Mouse (Mus musculus) erythroblast, adult 5-6 weeks (primary cell): Measurements from ENCODE around the gene Hist1h2ad. TPM values are rescaled to one million over a fixed set of nuclear protein-coding genes. Genes with fewer than 3 reads are reported as not detected.
"Not testable (repeated sequence)": the region's sequence is repeated elsewhere in the genome, so short reads cannot be mapped to it uniquely, and the experiment has no call there.

Experiments used
- ATAC-seq: replicated peaks from 2 replicates; pipeline ENCODE4 v1.8.0; 2016; ENCODE audit warnings: moderate number of reproducible peaks, mild to moderate bottlenecking, moderate TSS enrichment, inconsistent platforms; ENCODE audit not compliant: poor library complexity, low FRiP score, severe bottlenecking
- total RNA-seq, 2 experiments: library from RNA; stranded (forward) in 1 of 2; stranded (reverse) in 1 of 2; fragments of 150-400 nt in 1 of 2; fragments of 200-764, 138-1000 nt in 1 of 2; gene quantifications; 2 replicates each; pipeline versions ENCODE4 v1.2.3 to v1.2.4; 2015 to 2017; ENCODE audit warnings: low replicate concordance in 2 of 2

Gene Hist1h2ad
- total RNA-seq, 2 experiments from 2014 or later, result 678 TPM; not detected in 1

DNA sequence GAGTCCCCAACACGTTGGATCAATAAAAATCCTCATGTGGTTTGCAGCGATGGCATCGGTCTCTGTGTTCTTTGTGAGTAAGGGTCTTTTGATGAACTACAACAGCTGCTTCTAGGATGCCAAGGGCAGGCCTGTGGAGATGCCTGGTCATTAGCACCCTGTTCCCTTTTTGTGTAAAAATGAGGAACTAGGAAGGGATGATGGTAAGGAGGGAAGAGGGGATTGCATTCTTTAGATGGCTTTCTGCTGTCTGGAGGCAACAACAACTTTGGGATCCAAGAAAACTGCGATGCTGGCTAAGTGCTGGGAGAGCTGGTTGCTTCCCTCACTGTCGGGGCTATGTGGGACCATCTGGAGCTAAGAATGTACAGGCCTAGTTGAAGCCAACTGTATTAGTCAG, 35.9 kb upstream of the Hist1h2ad start:
- no peak for ATAC-seq

DNA sequence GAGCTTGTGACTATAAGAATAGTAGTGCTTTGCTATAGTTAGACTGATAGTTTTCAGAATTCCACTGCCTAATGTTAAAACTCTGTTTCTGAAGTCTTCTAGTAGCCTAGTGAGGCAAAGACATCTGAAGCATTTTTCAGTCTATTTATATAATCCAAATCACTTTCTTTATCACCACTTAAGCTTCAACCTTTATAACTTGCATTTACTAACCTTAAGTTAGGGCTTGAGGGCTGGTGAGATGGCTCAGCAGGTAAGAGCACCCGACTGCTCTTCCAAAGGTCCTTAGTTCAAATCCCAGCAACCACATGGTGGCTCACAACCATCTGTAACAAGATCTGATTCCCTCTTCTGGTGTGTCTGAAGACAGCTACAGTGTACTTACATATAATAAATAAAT, 34.4 kb upstream of the Hist1h2ad start:
- not testable (repeated sequence) for ATAC-seq

- no peak for ATAC-seq
These were observed 32.7 kb upstream of the Hist1h2ad start for GRCm38 (mm10) chr13:23541497-23541896.

DNA sequence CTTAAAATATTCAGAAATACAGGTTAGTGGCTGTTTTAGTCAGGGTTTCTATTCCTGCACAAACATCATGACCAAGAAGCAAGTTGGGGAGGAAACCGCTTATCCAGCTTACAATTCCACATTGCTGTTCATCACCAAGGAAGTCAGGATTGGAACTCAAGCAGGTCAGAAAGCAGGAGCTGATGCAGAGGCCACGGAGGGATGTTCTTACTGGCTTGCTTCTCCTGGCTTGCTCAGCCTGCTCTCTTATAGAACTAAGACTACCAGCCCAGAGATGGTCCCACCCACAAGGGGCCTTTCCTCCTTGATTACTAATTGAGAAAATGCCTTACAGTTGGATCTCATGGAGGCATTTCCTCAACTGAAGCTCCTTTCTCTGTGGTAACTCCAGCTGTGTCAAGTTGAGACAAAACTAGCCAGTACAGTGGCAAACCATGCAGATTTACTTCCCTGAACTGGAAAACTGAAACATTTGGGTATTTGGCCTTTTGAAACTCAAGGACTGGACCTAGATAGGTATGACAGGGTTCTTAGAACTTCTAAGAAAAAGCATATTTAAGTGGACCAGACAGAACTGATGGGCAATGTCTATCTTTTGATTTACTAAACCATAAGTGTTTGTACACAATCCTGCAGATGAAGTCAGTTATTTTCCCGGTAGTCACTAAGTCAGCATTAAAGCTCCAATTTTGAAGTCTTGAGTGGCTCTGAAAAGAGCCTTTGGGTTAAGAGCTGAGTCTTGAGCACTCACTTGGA, 31.8 kb upstream of the Hist1h2ad start:
- ATAC-seq, result not testable (repeated sequence)

- ATAC-seq, result peak; percentile 90
These were observed 31.1 kb upstream of the Hist1h2ad start, which contains the start of gene Hist1h2bh for GRCm38 (mm10) chr13:23542999-23543607. Gene Hist1h2bh (minus strand): TSS chr13:23543392.

- peak; percentile 82 for ATAC-seq
These were observed 30.0 kb upstream of the Hist1h2ad start, which contains the start of gene Hist1h3f for GRCm38 (mm10) chr13:23543965-23544786. Gene Hist1h3f (plus strand): TSS chr13:23544052.

- peak; percentile 38 for ATAC-seq
These were observed 29.4 kb upstream of the Hist1h2ad start for GRCm38 (mm10) chr13:23544787-23545120.

- no peak for ATAC-seq
These were observed 27.5 kb upstream of the Hist1h2ad start for GRCm38 (mm10) chr13:23546694-23547093.

DNA sequence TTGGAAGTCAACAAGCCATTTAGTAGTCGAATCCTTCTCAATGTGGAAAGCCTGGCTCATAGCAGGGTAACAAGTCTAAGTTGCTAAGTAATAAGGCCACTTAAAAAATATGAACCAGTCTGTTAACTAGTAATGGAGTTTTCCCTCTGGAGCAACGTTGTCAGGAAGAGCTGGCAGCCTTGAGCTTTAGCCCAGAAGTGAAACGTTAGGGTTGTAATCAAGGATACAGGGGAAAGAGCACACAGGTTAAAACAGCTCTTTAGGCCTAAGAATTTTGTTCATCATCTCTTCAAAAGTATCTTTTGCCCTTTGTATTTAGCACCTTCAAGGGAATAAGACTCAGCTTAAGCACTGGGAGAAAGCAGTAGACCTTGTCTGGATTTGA, 23.4 kb upstream of the Hist1h2ad start:
- ATAC-seq, result peak; percentile 4; the same call in 1 of the 2 replicates

GRCm38 (mm10) chr13:23551146-23551834, 22.9 kb upstream of the Hist1h2ad start, which contains the start of gene Hist1h4f:
Gene Hist1h4f (minus strand): TSS chr13:23551648.
- peak; percentile 51 for ATAC-seq

DNA sequence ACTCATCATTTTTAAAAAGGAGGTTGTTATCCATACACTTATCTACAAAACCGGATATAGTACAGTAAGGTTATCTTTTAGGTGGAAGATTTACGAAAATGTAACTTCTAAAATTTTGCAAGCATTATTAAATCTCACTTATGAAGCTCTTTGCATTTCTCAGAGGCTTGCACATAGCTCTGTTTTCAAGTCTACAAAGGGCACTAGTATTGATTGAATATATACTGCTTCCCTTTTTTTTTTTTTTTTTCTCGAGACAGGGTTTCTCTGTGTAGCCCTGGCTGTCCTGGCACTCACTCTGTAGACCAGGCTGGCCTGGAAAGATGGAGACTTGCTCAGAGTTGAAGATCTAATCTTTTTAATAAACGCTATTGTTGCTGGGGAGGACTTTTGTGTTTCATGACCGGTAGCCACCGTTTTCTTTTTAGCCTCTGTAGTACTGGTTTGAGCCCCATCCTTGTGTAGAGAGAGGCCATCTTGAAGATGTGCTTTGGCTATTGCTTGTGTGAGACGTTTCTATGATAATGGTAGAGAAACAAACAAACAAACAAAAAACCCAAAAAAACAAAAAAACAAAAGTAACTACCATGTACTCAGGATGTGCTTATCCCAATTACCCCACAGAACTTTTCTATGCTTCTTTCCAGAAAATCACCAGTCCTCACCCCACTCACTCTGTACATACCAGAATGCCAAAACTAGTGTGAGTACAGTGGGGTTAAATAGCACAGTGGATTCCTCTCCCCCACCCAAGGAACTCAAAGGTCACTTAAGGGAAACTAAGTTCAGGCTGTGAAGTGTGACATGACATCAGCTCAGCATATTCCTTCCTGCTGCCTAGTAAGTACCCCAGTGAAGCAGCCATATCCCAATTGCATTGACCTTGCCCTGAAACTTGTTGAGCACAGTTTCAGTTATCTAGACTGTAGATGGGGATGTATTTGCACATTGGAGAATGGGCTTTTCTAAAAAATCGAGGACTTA, 22.0 kb upstream of the Hist1h2ad start:
- ATAC-seq, result no peak

- no peak for ATAC-seq
These were observed 21.2 kb upstream of the Hist1h2ad start, which contains the start of gene Hist1h1d for GRCm38 (mm10) chr13:23552962-23553361. Gene Hist1h1d (plus strand): TSS chr13:23553262.

DNA sequence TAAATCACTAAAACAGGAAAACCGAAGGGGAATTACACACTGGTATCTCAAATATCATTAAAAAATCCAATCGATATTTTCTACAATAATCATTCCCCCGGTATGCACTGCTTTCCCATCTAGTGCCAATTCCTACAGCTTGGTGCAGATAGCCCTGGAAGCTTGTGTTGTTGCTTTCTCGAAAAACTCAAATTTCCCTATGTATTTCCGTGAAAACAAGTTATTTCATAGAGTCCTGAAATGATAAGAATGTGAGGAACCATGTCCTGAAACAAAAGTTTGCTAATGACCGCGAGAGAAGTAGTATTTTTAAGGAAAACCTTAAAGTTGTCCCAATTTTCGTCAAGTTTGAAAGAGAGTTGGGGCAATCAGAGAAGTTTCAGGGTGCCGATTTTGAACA, 19.8 kb upstream of the Hist1h2ad start:
- ATAC-seq, result no peak

DNA sequence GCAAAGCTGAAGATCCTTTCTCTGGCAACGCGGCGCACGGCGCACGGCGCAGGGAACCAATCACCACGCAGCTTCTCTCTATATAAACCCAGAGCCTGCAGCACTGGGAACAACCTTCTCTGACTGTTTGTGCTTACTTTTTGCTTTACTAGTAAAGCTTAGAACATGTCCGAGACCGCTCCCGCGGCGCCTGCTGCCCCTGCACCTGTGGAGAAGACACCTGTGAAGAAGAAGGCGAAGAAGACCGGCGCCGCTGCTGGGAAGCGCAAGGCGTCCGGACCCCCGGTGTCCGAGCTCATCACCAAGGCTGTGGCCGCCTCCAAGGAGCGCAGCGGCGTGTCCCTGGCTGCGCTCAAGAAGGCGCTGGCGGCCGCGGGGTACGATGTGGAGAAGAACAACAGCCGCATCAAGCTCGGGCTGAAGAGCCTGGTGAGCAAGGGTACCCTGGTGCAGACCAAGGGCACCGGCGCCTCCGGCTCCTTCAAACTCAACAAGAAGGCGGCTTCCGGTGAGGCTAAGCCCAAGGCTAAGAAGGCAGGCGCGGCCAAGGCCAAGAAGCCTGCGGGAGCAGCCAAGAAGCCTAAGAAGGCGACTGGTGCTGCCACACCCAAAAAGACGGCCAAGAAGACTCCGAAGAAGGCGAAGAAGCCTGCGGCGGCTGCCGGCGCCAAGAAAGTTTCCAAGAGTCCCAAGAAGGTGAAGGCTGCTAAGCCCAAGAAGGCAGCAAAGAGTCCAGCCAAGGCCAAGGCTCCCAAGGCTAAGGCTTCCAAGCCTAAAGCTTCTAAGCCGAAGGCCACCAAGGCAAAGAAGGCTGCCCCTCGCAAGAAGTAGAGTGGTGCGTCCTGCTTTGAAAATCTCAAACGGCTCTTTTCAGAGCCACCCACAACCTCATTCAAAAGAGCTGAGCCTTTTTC, 19.0 kb upstream of the Hist1h2ad start:
- peak; percentile 57 for ATAC-seq

- peak; percentile 56 for ATAC-seq
These were observed 18.3 kb upstream of the Hist1h2ad start for GRCm38 (mm10) chr13:23555839-23556416.

DNA sequence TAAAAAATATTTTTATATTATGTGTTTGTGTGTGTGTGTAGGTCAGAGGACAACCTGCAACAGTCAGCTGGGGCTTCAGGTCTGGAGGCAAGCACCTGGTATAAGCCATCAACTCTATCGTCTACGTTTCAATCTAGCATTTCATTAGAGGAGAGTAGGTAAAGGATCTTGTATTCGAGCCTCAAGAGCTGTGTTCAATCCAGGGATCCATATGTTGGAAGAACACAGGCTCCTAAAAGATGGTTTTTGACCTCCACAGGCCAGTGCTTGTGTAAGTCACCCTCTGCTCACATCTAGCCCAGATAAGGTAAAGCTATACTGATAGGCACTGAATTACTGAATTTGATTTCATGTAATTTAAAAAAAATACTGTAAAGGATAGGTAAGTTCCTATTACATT, 17.3 kb upstream of the Hist1h2ad start:
- no peak for ATAC-seq

DNA sequence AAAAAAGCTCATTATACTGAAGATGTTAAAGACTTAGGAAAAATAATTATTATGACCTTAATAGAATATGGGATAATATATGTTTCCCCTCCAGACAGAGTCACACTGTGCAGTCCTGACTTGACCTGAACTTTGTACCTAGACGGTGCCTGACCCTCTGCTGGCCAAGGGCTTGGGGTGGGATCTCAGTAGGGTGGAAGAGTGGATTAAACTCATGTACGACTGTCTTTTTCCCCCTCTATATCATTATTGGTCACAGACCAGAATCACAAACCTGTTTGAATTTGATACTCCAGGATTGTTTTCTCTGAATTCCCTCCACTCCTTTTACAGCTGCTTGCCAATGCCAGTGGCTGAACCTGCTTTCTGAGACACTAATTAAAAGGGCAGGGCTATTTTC, 13.5 kb upstream of the Hist1h2ad start:
- not testable (repeated sequence) for ATAC-seq
